Mouse (Mus musculus) midbrain, embryonic 13.5 days (tissue): ENCODE measurements around the gene Adora1. TPM values are rescaled to one million over a fixed set of nuclear protein-coding genes. Genes with fewer than 3 reads are reported as not detected.

Experiments used
- ATAC-seq: fragments of 200-750 bp; cut with Nextera tagmentation; 2 replicates; pipeline ENCODE4 v1.8.0; 2017; ENCODE audit warnings: mild to moderate bottlenecking, moderate TSS enrichment, moderate library complexity
- H3K27ac ChIP-seq: fragments of 300-500 bp; sonication (generic); 2 replicates; pipeline ENCODE4 v1.5.1; 2015; ENCODE audit warnings: inconsistent platforms, mild to moderate bottlenecking, moderate library complexity
- H3K27me3 ChIP-seq: fragments of 300-500 bp; sonication (generic); 2 replicates; pipeline ENCODE4 v1.6.1; 2015; ENCODE audit warnings: mild to moderate bottlenecking, inconsistent platforms
- H3K36me3 ChIP-seq: fragments of 300-500 bp; sonication (generic); 2 replicates; pipeline ENCODE4 v1.6.1; 2015; ENCODE audit warnings: mild to moderate bottlenecking, inconsistent platforms
- H3K4me1 ChIP-seq: fragments of 300-500 bp; sonication (generic); replicated peaks from 2 replicates; pipeline ENCODE4 v1.6.1; 2015; ENCODE audit warnings: inconsistent platforms
- H3K4me2 ChIP-seq: fragments of 300-500 bp; sonication (generic); replicated peaks from 2 replicates; pipeline ENCODE4 v1.6.1; 2015; ENCODE audit warnings: moderate library complexity, mild to moderate bottlenecking, inconsistent platforms
- H3K4me3 ChIP-seq: fragments of 300-500 bp; sonication (generic); replicated peaks from 2 replicates; pipeline ENCODE4 v1.5.1; 2015; ENCODE audit warnings: mild to moderate bottlenecking, inconsistent platforms
- H3K9ac ChIP-seq: fragments of 300-500 bp; sonication (generic); replicated peaks from 2 replicates; pipeline ENCODE4 v1.6.1; 2015; ENCODE audit warnings: mild to moderate bottlenecking, inconsistent platforms
- H3K9me3 ChIP-seq: fragments of 300-500 bp; sonication (generic); 2 replicates; pipeline ENCODE4 v1.6.1; 2016; ENCODE audit warnings: mild to moderate bottlenecking, inconsistent platforms
- WGBS: fragments of 180-500 bp; shearing (Covaris S2); methylation state at CpG from one replicate; pipeline ENCODE4 v1.1.7; 2015; 5-methylcytosine and 5-hydroxymethylcytosine counted together
- polyA plus RNA-seq: library from polyadenylated mRNA; unstranded; fragments of >200 nt; fragmentation: Nextera tagmentation; extraction: Ambion mirVana; gene quantifications from 2 replicates; pipeline ENCODE4 v1.2.1, GENCODE M21; 2015

The Adora1 gene
- polyA plus RNA-seq, 1 experiment from 2014 or later, result 4.6 TPM

- ATAC-seq, result no peak
- H3K36me3 ChIP-seq, result no peaks in the 10 kb centered on the region
- no peak overlapping the region for H3K4me2 ChIP-seq
- peaks cover 8% of the 10 kb centered on the region; the same call in 1 of the 2 replicates for H3K4me1 ChIP-seq
- H3K4me3 ChIP-seq, result no peak overlapping the region
- no peaks in the 10 kb centered on the region for H3K27me3 ChIP-seq
- WGBS, result 49% methylated on average over 4 of the region's 4 CpGs
- H3K27ac ChIP-seq, result no peak overlapping the region
- H3K9ac ChIP-seq, result no peak overlapping the region
- H3K9me3 ChIP-seq, result no peaks in the 10 kb centered on the region
Measured at GRCm38 (mm10) chr1:134195979-134196378, 39.3 kb downstream of the Adora1 start.

GRCm38 (mm10) chr1:134195571-134195970 lies 39.7 kb downstream of the Adora1 start:
- Histone ChIP-seq H3K9me3 (no peaks in the 10 kb centered on the region), H3K27ac (no peak overlapping the region), H3K4me1 (peaks cover 8% of the 10 kb centered on the region; the same call in 1 of the 2 replicates), H3K9ac (no peak overlapping the region), H3K36me3 (no peaks in the 10 kb centered on the region), H3K27me3 (no peaks in the 10 kb centered on the region), H3K4me3 (no peak overlapping the region), H3K4me2 (no peak overlapping the region)
- WGBS, result 65% methylated on average over 3 of the region's 3 CpGs
- ATAC-seq, result no peak

- no peak overlapping the region for H3K27ac ChIP-seq
- no peaks in the 10 kb centered on the region for H3K36me3 ChIP-seq
- no peak overlapping the region for H3K9ac ChIP-seq
- H3K4me3 ChIP-seq, result no peak overlapping the region
- ATAC-seq, result no peak
- H3K4me2 ChIP-seq, result no peak overlapping the region
- 65% methylated on average over 2 of the region's 2 CpGs for WGBS
- H3K9me3 ChIP-seq, result no peaks in the 10 kb centered on the region
- H3K4me1 ChIP-seq, result peaks cover 8% of the 10 kb centered on the region; the same call in 1 of the 2 replicates
- H3K27me3 ChIP-seq, result no peaks in the 10 kb centered on the region
Measured at GRCm38 (mm10) chr1:134195117-134195516, 40.1 kb downstream of the Adora1 start.

- Histone ChIP-seq H3K27me3 (no peaks in the 10 kb centered on the region), H3K9ac (no peak overlapping the region), H3K4me2 (no peak overlapping the region), H3K36me3 (no peaks in the 10 kb centered on the region), H3K4me1 (peaks cover 9% of the 10 kb centered on the region), H3K9me3 (no peaks in the 10 kb centered on the region), H3K27ac (no peak overlapping the region), H3K4me3 (no peak overlapping the region)
- no peak for ATAC-seq
- 77% methylated on average over 16 of the region's 16 CpGs for WGBS
Measured at GRCm38 (mm10) chr1:134194298-134195022, 40.8 kb downstream of the Adora1 start.

- H3K4me2 ChIP-seq, result no peak overlapping the region
- no peak overlapping the region for H3K9ac ChIP-seq
- H3K27ac ChIP-seq, result no peak overlapping the region
- H3K4me1 ChIP-seq, result peaks cover 17% of the 10 kb centered on the region
- no peaks in the 10 kb centered on the region for H3K9me3 ChIP-seq
- ATAC-seq, result no peak
- WGBS, result 73% methylated on average over 7 of the region's 7 CpGs
- no peaks in the 10 kb centered on the region for H3K27me3 ChIP-seq
- no peak overlapping the region for H3K4me3 ChIP-seq
- no peaks in the 10 kb centered on the region for H3K36me3 ChIP-seq
Measured at GRCm38 (mm10) chr1:134193674-134194197, 41.5 kb downstream of the Adora1 start.

- Histone ChIP-seq H3K27me3 (no peaks in the 10 kb centered on the region), H3K9ac (no peak within 1 kb of the TSS), H3K4me1 (peaks cover 23% of the 10 kb centered on the region), H3K27ac (no peak within 1 kb of the TSS), H3K4me3 (no peak within 1 kb of the TSS), H3K36me3 (no peaks in the 10 kb centered on the region), H3K4me2 (no peak within 1 kb of the TSS), H3K9me3 (no peaks in the 10 kb centered on the region)
- no peak for ATAC-seq
- whole genome bisulfite sequencing, result 94% methylated on average over 1 of the region's 1 CpGs
Measured at GRCm38 (mm10) chr1:134193126-134193525, 42.1 kb downstream of the Adora1 start, which contains the start of gene Mybph. Mybph (plus strand) TSS chr1:134193448.

- no peak for ATAC-seq
- H3K4me3 ChIP-seq, result no peak overlapping the region
Measured at GRCm38 (mm10) chr1:134192024-134192423, 43.2 kb downstream of the Adora1 start.

GRCm38 (mm10) chr1:134191192-134191591 lies 44.0 kb downstream of the Adora1 start:
- H3K9ac ChIP-seq, result no peak overlapping the region
- no peaks in the 10 kb centered on the region for H3K9me3 ChIP-seq

More at GRCm38 (mm10) chr1:134192024-134192423, 43.2 kb downstream of the Adora1 start:
- Histone ChIP-seq H3K4me1 (peaks cover 27% of the 10 kb centered on the region), H3K27me3 (no peaks in the 10 kb centered on the region), H3K9me3 (no peaks in the 10 kb centered on the region), H3K27ac (no peak overlapping the region), H3K9ac (no peak overlapping the region), H3K4me2 (no peak overlapping the region), H3K36me3 (no peaks in the 10 kb centered on the region)
- WGBS, result 59% methylated on average over 4 of the region's 4 CpGs

GRCm38 (mm10) chr1:134188989-134189729 lies 46.1 kb downstream of the Adora1 start:
- H3K27me3 ChIP-seq, result 0 out of 2 replicates have a peak, but pooled peaks cover 4% of the 10 kb centered on the region
- H3K4me3 ChIP-seq, result no peak overlapping the region
- WGBS, result 26% methylated on average over 12 of the region's 12 CpGs
- peak; percentile 66 for ATAC-seq
- peaks cover 20% of the 10 kb centered on the region for H3K4me1 ChIP-seq
- H3K36me3 ChIP-seq, result no peaks in the 10 kb centered on the region
- no peaks in the 10 kb centered on the region for H3K9me3 ChIP-seq
- H3K4me2 ChIP-seq, result peak overlapping the region; percentile 4; the same call in 1 of the 2 replicates
- peak overlapping the region; percentile 45; the same call in 1 of the 2 replicates for H3K27ac ChIP-seq
- H3K9ac ChIP-seq, result no peak overlapping the region

More at GRCm38 (mm10) chr1:134191192-134191591, 44.0 kb downstream of the Adora1 start:
- 86% methylated on average over 5 of the region's 5 CpGs for WGBS
- Histone ChIP-seq H3K27me3 (0 out of 2 replicates have a peak, but pooled peaks cover 2% of the 10 kb centered on the region), H3K36me3 (no peaks in the 10 kb centered on the region), H3K4me2 (no peak overlapping the region), H3K4me1 (peaks cover 27% of the 10 kb centered on the region), H3K4me3 (no peak overlapping the region), H3K27ac (no peak overlapping the region)
- no peak for ATAC-seq

- Histone ChIP-seq H3K27ac (peak overlapping the region; percentile 45; the same call in 1 of the 2 replicates), H3K4me2 (no peak overlapping the region), H3K36me3 (no peaks in the 10 kb centered on the region), H3K27me3 (0 out of 2 replicates have a peak, but pooled peaks cover 9% of the 10 kb centered on the region), H3K4me1 (peaks cover 20% of the 10 kb centered on the region), H3K9me3 (no peaks in the 10 kb centered on the region), H3K9ac (no peak overlapping the region), H3K4me3 (no peak overlapping the region)
- WGBS, result 58% methylated on average over 5 of the region's 5 CpGs
- 0 out of 2 replicates have a peak, but pooled peaks have one; percentile 27 for ATAC-seq
Measured at GRCm38 (mm10) chr1:134188217-134188616, 47.0 kb downstream of the Adora1 start.

- no peak overlapping the region for H3K27ac ChIP-seq
- H3K4me2 ChIP-seq, result no peak overlapping the region
- 95% methylated on average over 4 of the region's 4 CpGs for WGBS
- H3K9me3 ChIP-seq, result no peaks in the 10 kb centered on the region
- no peak overlapping the region for H3K4me3 ChIP-seq
- peaks cover 14% of the 10 kb centered on the region for H3K4me1 ChIP-seq
- no peaks in the 10 kb centered on the region for H3K36me3 ChIP-seq
- H3K9ac ChIP-seq, result no peak overlapping the region
- ATAC-seq, result no peak
- 0 out of 2 replicates have a peak, but pooled peaks cover 9% of the 10 kb centered on the region for H3K27me3 ChIP-seq
Measured at GRCm38 (mm10) chr1:134184089-134184488, 51.1 kb downstream of the Adora1 start.

GRCm38 (mm10) chr1:134182025-134182424 lies 53.2 kb downstream of the Adora1 start, which contains the start of gene Chil1:
Chil1 (plus strand) TSS chr1:134182176.
- Histone ChIP-seq H3K4me3 (no peak within 1 kb of the TSS), H3K27me3 (0 out of 2 replicates have a peak, but pooled peaks cover 9% of the 10 kb centered on the region), H3K27ac (no peak within 1 kb of the TSS), H3K36me3 (no peaks in the 10 kb centered on the region), H3K9ac (no peak within 1 kb of the TSS), H3K4me1 (0 out of 2 replicates have a peak, but pooled peaks cover 3% of the 10 kb centered on the region), H3K9me3 (no peaks in the 10 kb centered on the region), H3K4me2 (no peak within 1 kb of the TSS)
- ATAC-seq, result no peak
- WGBS, result 64% methylated on average over 4 of the region's 4 CpGs
